In genomic region chr19:16773237-16774016, GRCm38 (mm10) we compare ENCODE assay signal across 9 mouse cellular contexts. TPM values are rescaled to one million over a fixed set of nuclear protein-coding genes. Genes with fewer than 3 reads are reported as not detected.
DNase-seq lines count a peak whose midpoint lies in the region; ATAC-seq and TF ChIP-seq lines count a peak whose summit lies in the region.
"Had no signal": no experiment of that assay in that cellular context is flagged by ENCODE, and none has a peak within 500 bp of the region (broad histone marks: within the 10 kb centered on the region; RNA-seq: fewer than 3 reads in every experiment).

No protein-coding gene starts in this region.

- H3K36me3 ChIP-seq in limb, embryonic 14.5 days (ENCODE audit: control insufficient read depth, insufficient read depth, low read length), result no peaks in the 10 kb centered on the region
- H3K36me3 ChIP-seq in limb, embryonic 10.5 days, result no peaks in the 10 kb centered on the region
- H3K36me3 ChIP-seq: midbrain, embryonic 12.5 days had no signal

- no peak overlapping the region for H3K4me3 ChIP-seq in limb, embryonic 14.5 days (replicated peaks; ENCODE audit: low read length)
- H3K4me3 ChIP-seq in limb, embryonic 10.5 days, result no peak overlapping the region
- H3K4me3 ChIP-seq: midbrain, embryonic 12.5 days had no signal

- DNase-seq in limb, embryonic 14.5 days (ENCODE audit: low spot score), result peak; percentile 38
- no peak for DNase-seq in limb, embryonic 10.5 days (ENCODE audit: low spot score)
- peak; percentile 39 for DNase-seq in ES-CJ7 (ENCODE audit: low read depth, low spot score)
- DNase-seq in brain, adult 2 months (ENCODE audit: low read depth, low spot score), result peak; percentile 63
- DNase-seq in retina, embryonic 14.5 days (ENCODE audit: low spot score), result no peak
- DNase-seq in cerebellum, adult 9-11 months, result no peak
- DNase-seq: right cerebral cortex, postnatal 25 days had no signal

- no peak overlapping the region for H3K27ac ChIP-seq in limb, embryonic 14.5 days (replicated peaks; ENCODE audit: low read depth, low read length)
- no peak overlapping the region for H3K27ac ChIP-seq in limb, embryonic 10.5 days
- H3K27ac ChIP-seq: midbrain, embryonic 12.5 days had no signal

- no peaks in the 10 kb centered on the region for H3K9me3 ChIP-seq in limb, embryonic 14.5 days (ENCODE audit: control insufficient read depth, low read length)
- H3K9me3 ChIP-seq in limb, embryonic 10.5 days (replicated peaks), result no peaks in the 10 kb centered on the region
- H3K9me3 ChIP-seq: midbrain, embryonic 12.5 days had no signal

- ATAC-seq in limb, embryonic 14.5 days (ENCODE audit: low FRiP score, low read depth), result no peak
- 0 out of 2 replicates have a peak, but pooled peaks have one; percentile 24 for ATAC-seq in megakaryocyte-erythroid progenitor cell, adult 5-6 weeks (replicated peaks; ENCODE audit: low FRiP score, low TSS enrichment, poor library complexity, severe bottlenecking)

- H3K27me3 ChIP-seq in limb, embryonic 14.5 days (ENCODE audit: control insufficient read depth, insufficient read depth, low read length), result no peaks in the 10 kb centered on the region
- no peaks in the 10 kb centered on the region for H3K27me3 ChIP-seq in limb, embryonic 10.5 days (ENCODE audit: low read depth, poor library complexity, severe bottlenecking)
- H3K27me3 ChIP-seq: midbrain, embryonic 12.5 days had no signal

- WGBS in limb, embryonic 14.5 days, result 54% methylated on average over 11 of the region's 11 CpGs
- 71% methylated on average over 11 of the region's 11 CpGs for WGBS in limb, embryonic 10.5 days

- H3K4me1 ChIP-seq in limb, embryonic 14.5 days (ENCODE audit: control insufficient read depth, insufficient read depth, low read length), result no peaks in the 10 kb centered on the region
- no peaks in the 10 kb centered on the region for H3K4me1 ChIP-seq in limb, embryonic 10.5 days
- H3K4me1 ChIP-seq: midbrain, embryonic 12.5 days had no signal

- no peak for TF ChIP-seq POLR2A in limb, embryonic 14.5 days (IDR thresholded peaks at IDR 0.05; ENCODE audit: borderline replicate concordance, extremely low read depth, insufficient read depth, insufficient read length)

- H3K9ac ChIP-seq in limb, embryonic 14.5 days (ENCODE audit: low read depth, low read length, severe bottlenecking), result no peak overlapping the region
- H3K9ac ChIP-seq: midbrain, embryonic 12.5 days had no signal

- no peak overlapping the region for H3K4me2 ChIP-seq in limb, embryonic 14.5 days (replicated peaks; ENCODE audit: low read depth, low read length, severe bottlenecking)
- H3K4me2 ChIP-seq: midbrain, embryonic 12.5 days had no signal

RNA-seq across cellular contexts. Expression of gene Vps13a, which starts 7.3 kb away (rescaled TPM):
- polyA plus RNA-seq in limb, embryonic 14.5 days (2012; rRNA removed), result 6.9 and 7.8 TPM in 2 replicates
- polyA plus RNA-seq in limb, embryonic 14.5 days (2014; fragmentation: Nextera tagmentation; extraction: Ambion mirVana), result 8.6 and 9.6 TPM in 2 replicates
- polyA plus RNA-seq in limb, embryonic 10.5 days (2016; fragmentation: Nextera tagmentation; extraction: Ambion mirVana), result 6.5 and 7.0 TPM in 2 replicates
- 61.4 and 74.7 TPM in 2 replicates for total RNA-seq in megakaryocyte-erythroid progenitor cell, adult 5-6 weeks (2014; fragmentation: Nextera tagmentation)
- 80.3 and 100 TPM in 2 replicates for total RNA-seq in megakaryocyte-erythroid progenitor cell, adult 5-6 weeks (2017)

Comparison
In these comparisons a context has a peak if more than half of its experiments do, and no peak if none do; other contexts are left out.
1. DNase-seq: peak in limb, embryonic 14.5 days (single experiment), ES-CJ7 (single experiment) and brain, adult 2 months (single experiment); none in limb, embryonic 10.5 days (single experiment), retina, embryonic 14.5 days (single experiment) and cerebellum, adult 9-11 months (single experiment).